Mouse (Mus musculus): ENCODE measurements at regions not wholly inside any gene's neighbourhood (a gene's known extent, or its start where the extent isn't known, plus 50 kb on each side); places are given as distances from the start of the nearest gene placed in this dataset.
"Not testable (repeated sequence)": the region's sequence is repeated elsewhere in the genome, so short reads cannot be mapped to it uniquely, and the experiment has no call there.

- 87% methylated on average over 6 of the region's 6 CpGs for WGBS
- no peak overlapping the region for H3K27ac ChIP-seq
- H3K4me1 ChIP-seq (replicated peaks): no peaks in the 10 kb centered on the region
- DNase-seq (ENCODE audit: low spot score): no peak
- H3K9me3 ChIP-seq: no peaks in the 10 kb centered on the region
- H3K27me3 ChIP-seq (ENCODE audit: insufficient read depth, poor library complexity, severe bottlenecking): no peaks in the 10 kb centered on the region
- no peak overlapping the region for H3K4me3 ChIP-seq
- H3K36me3 ChIP-seq: no peaks in the 10 kb centered on the region
These were observed 144.1 kb upstream of the Tenm4 start for GRCm38 (mm10) chr7:96026781-96027418.

DNA sequence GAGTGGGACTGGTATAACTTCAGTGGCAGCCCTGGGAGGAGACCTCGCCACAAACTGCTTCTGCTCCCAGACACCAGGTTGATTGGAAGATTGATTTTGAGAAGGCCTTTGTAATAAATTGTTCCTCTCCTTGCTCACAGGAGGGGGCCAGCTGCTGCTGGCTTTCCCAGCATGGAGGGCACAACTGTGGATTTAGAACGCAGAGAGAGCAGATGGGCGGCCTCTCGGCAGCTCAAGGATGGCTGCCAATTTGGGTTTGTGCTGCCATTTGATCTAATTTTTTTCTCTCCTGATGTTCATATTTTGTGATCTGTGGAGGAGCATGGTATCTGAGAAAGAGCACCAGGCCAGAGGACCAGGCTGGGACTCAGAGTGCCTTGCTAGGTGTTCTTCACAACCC lies 137.4 kb upstream of the Tenm4 start:
- Histone ChIP-seq H3K27ac (no peak overlapping the region), H3K36me3 (no peaks in the 10 kb centered on the region), H3K27me3 (ENCODE audit: insufficient read depth, poor library complexity, severe bottlenecking) (no peaks in the 10 kb centered on the region), H3K9me3 (no peaks in the 10 kb centered on the region), H3K4me3 (no peak overlapping the region), H3K4me1 (replicated peaks) (no peaks in the 10 kb centered on the region)
- 82% methylated on average over 4 of the region's 4 CpGs for WGBS
- DNase-seq (ENCODE audit: low spot score): no peak

DNA sequence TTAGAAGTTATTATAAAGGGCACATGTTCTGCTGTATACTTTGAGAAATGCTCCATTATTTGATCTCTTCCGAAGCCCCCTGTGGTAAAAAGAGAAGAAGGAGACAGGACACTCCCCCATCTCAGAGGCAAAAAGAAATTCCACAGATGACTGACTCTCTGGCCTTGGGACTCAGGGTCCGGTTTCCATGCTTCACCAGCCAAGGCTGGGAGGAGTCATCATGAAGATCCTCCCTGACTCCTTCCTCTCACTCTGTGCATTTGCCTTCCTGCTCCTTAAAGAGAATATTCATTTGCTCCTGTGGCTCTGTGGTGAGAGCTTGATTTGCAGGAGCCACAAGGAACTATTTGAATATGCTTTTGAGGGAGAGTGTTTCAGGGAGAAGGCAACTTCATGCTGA lies 135.6 kb upstream of the Tenm4 start:
- H3K27ac ChIP-seq: no peak overlapping the region
- H3K36me3 ChIP-seq: no peaks in the 10 kb centered on the region
- no peak for DNase-seq (ENCODE audit: low spot score)
- 37% methylated on average over 2 of the region's 2 CpGs for WGBS
- no peaks in the 10 kb centered on the region for H3K27me3 ChIP-seq (ENCODE audit: insufficient read depth, poor library complexity, severe bottlenecking)
- H3K4me3 ChIP-seq: no peak overlapping the region
- H3K4me1 ChIP-seq (replicated peaks): no peaks in the 10 kb centered on the region
- no peaks in the 10 kb centered on the region for H3K9me3 ChIP-seq

- no peak for DNase-seq (ENCODE audit: low spot score)
- Histone ChIP-seq H3K27ac (no peak overlapping the region), H3K27me3 (ENCODE audit: insufficient read depth, poor library complexity, severe bottlenecking) (no peaks in the 10 kb centered on the region), H3K4me3 (no peak overlapping the region), H3K9me3 (peaks cover 6% of the 10 kb centered on the region; the same call in 1 of the 2 replicates), H3K4me1 (replicated peaks) (no peaks in the 10 kb centered on the region), H3K36me3 (no peaks in the 10 kb centered on the region)
- WGBS: 55% methylated on average over 6 of the region's 6 CpGs
These were observed 131.4 kb upstream of the Tenm4 start for GRCm38 (mm10) chr7:96039628-96040027.

- no peak for DNase-seq (ENCODE audit: low spot score)
- H3K4me1 ChIP-seq (replicated peaks): no peaks in the 10 kb centered on the region
- no peak overlapping the region for H3K27ac ChIP-seq
- no peaks in the 10 kb centered on the region for H3K36me3 ChIP-seq
- H3K4me3 ChIP-seq: no peak overlapping the region
- 70% methylated on average over 4 of the region's 4 CpGs for WGBS
- no peaks in the 10 kb centered on the region for H3K27me3 ChIP-seq (ENCODE audit: insufficient read depth, poor library complexity, severe bottlenecking)
- peaks cover 8% of the 10 kb centered on the region; the same call in 1 of the 2 replicates for H3K9me3 ChIP-seq
These were observed 129.2 kb upstream of the Tenm4 start for GRCm38 (mm10) chr7:96041806-96042205.

- H3K9me3 ChIP-seq: peaks cover 7% of the 10 kb centered on the region; the same call in 1 of the 2 replicates
- no peaks in the 10 kb centered on the region for H3K4me1 ChIP-seq (replicated peaks)
- no peaks in the 10 kb centered on the region for H3K36me3 ChIP-seq
- 91% methylated on average over 1 of the region's 1 CpGs for WGBS
- H3K4me3 ChIP-seq: no peak overlapping the region
- no peaks in the 10 kb centered on the region for H3K27me3 ChIP-seq (ENCODE audit: insufficient read depth, poor library complexity, severe bottlenecking)
- DNase-seq (ENCODE audit: low spot score): no peak
- no peak overlapping the region for H3K27ac ChIP-seq
These were observed 119.4 kb upstream of the Tenm4 start for GRCm38 (mm10) chr7:96051631-96052030.

DNA sequence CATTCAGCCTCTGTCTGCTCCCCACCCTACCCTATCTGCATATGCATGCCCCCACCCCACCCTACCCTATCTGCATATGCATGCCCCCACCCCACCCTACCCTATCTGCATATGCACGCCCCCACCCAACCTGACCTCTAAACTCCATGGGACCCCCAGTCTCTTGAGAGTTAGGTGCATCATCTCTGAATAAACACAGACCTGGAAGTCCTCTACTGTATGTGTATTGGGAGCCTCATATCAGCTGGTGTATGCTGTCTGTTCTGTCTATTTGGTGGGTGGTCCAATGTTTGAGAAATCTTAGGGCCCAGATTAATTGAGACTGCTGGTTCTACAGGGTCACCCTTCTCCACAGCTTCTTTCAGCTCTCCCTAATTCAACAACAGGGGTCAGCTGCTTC lies 109.4 kb upstream of the Tenm4 start:
- not testable (repeated sequence) for H3K9me3 ChIP-seq; H3K27me3 ChIP-seq (ENCODE audit: insufficient read depth, poor library complexity, severe bottlenecking); H3K36me3 ChIP-seq; H3K4me3 ChIP-seq; DNase-seq (ENCODE audit: low spot score); H3K4me1 ChIP-seq (replicated peaks); H3K27ac ChIP-seq
- WGBS: 47% methylated on average over 1 of the region's 1 CpGs

DNA sequence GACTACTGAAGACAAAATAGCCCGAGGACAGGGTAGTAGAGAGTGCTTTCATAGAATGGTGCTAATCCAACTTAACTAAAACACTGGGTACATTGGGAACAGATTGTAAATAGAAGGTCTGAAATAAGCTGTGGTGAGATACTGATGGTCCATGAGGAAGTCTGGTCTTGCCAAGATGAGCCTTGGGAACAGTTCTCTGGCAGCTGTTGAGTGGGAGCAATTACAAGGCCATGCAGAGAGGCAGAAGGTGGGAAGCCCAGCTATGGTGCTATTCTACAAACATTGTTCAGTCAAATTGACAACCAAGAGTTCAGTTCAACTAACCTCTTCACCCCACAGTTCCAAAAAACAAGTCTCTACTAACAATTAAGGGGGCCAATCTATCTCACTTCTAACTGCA lies 92.5 kb upstream of the Tenm4 start:
- Histone ChIP-seq H3K27me3 (ENCODE audit: insufficient read depth, poor library complexity, severe bottlenecking) (no peaks in the 10 kb centered on the region), H3K4me1 (replicated peaks) (no peaks in the 10 kb centered on the region), H3K36me3 (no peaks in the 10 kb centered on the region), H3K27ac (no peak overlapping the region), H3K9me3 (no peaks in the 10 kb centered on the region), H3K4me3 (no peak overlapping the region)
- WGBS: 93% methylated on average over 1 of the region's 1 CpGs
- DNase-seq (ENCODE audit: low spot score): no peak

DNA sequence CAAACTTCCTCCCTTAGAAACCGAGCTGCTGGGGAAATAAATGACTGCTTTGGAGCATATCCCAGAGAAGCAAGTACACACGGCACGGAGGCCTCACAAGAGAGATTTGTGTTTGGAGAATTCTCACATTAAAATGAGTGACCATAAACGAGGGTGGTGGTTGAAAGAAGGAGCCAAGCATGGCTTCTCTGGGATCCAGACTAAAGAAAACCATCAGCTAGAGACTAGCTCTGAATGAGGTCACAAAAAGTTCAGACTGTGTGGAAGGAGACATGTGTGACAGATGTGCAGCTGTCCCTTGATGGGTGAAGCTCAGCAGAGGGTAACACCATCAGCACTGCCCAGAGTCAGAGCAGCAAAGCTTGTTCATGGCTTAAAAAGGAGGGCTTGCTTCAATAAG lies 89.4 kb upstream of the Tenm4 start:
- H3K27me3 ChIP-seq (ENCODE audit: insufficient read depth, poor library complexity, severe bottlenecking): no peaks in the 10 kb centered on the region
- H3K4me1 ChIP-seq (replicated peaks): no peaks in the 10 kb centered on the region
- H3K4me3 ChIP-seq: no peak overlapping the region
- no peak for DNase-seq (ENCODE audit: low spot score)
- 75% methylated on average over 4 of the region's 4 CpGs for WGBS
- H3K27ac ChIP-seq: no peak overlapping the region
- H3K9me3 ChIP-seq: no peaks in the 10 kb centered on the region
- no peaks in the 10 kb centered on the region for H3K36me3 ChIP-seq

- Histone ChIP-seq H3K4me3 (no peak overlapping the region), H3K36me3 (no peaks in the 10 kb centered on the region), H3K4me1 (replicated peaks) (0 out of 2 replicates have a peak, but pooled peaks cover 3% of the 10 kb centered on the region), H3K27me3 (ENCODE audit: insufficient read depth, poor library complexity, severe bottlenecking) (no peaks in the 10 kb centered on the region; the same call in 1 of the 2 replicates), H3K9me3 (no peaks in the 10 kb centered on the region), H3K27ac (no peak overlapping the region)
- DNase-seq (ENCODE audit: low spot score): no peak
- 77% methylated on average over 4 of the region's 4 CpGs for WGBS
These were observed 75.9 kb upstream of the Tenm4 start for GRCm38 (mm10) chr7:96095185-96095584.

DNA sequence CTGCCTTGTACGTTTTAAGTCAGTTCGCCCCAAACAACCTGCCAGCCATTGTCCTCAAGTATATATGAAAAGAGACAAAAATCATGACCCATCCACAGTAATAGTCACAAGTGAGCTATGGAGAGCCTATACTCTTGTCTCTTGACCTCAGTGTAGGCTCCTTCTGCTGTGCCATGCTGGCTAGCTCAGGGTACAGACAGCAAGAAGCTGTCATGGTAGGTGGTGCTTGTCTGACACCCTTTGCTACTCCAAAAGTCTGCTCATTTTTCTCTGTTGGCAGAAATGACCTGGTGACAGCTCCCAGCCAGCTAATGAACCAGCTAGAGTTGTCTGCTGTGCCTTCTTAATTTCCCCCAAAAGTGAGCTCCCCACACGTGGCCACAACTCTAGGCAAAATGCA lies 75.3 kb upstream of the Tenm4 start:
- H3K4me3 ChIP-seq: no peak overlapping the region
- no peak for DNase-seq (ENCODE audit: low spot score)

DNA sequence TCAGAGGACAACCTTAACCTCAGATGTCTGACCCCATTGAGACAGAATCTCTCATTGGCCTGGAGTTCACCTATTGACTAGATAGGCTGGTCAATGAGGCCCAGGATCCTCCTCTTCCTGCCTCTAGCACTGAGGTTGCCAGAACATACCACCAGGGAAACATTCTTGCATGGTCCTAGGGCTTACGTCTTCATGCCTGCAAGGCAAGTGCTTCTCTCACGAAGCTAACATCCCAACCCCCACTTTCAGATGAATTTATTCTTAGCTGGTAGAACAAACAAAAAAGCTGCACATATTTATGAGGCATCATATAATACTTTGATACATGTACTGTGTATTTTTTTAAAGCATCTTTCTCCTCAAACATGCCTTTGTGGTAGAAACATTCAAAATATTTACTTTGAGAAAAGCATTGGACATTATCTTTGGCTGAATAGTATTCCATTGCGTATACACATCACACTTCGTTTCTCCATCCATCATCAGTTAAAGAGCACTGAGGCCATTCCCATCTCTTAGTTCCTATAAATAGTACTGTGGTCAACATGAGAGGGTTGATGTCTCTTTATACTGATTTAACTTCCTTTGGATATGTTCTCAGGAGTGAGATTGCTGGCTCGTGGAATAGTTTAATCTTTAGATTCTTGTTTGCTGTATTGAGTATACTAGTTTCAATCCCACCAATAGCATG lies 72.2 kb upstream of the Tenm4 start:
- Histone ChIP-seq H3K27ac (no peak overlapping the region), H3K27me3 (ENCODE audit: insufficient read depth, poor library complexity, severe bottlenecking) (no peaks in the 10 kb centered on the region), H3K9me3 (no peaks in the 10 kb centered on the region), H3K4me1 (replicated peaks) (0 out of 2 replicates have a peak, but pooled peaks cover 3% of the 10 kb centered on the region), H3K36me3 (no peaks in the 10 kb centered on the region), H3K4me3 (no peak overlapping the region)
- no peak for DNase-seq (ENCODE audit: low spot score)
- 89% methylated on average over 5 of the region's 5 CpGs for WGBS

More for the DNA sequence above, 75.3 kb upstream of the Tenm4 start:
- Histone ChIP-seq H3K9me3 (no peaks in the 10 kb centered on the region), H3K4me1 (replicated peaks) (0 out of 2 replicates have a peak, but pooled peaks cover 3% of the 10 kb centered on the region), H3K36me3 (no peaks in the 10 kb centered on the region), H3K27me3 (ENCODE audit: insufficient read depth, poor library complexity, severe bottlenecking) (no peaks in the 10 kb centered on the region), H3K27ac (no peak overlapping the region)
- 87% methylated on average over 3 of the region's 3 CpGs for WGBS

GRCm38 (mm10) chr7:96102727-96103126 lies 68.3 kb upstream of the Tenm4 start:
- DNase-seq (ENCODE audit: low spot score): no peak
- WGBS: 87% methylated on average over 6 of the region's 6 CpGs
- H3K4me1 ChIP-seq (replicated peaks): no peaks in the 10 kb centered on the region
- no peaks in the 10 kb centered on the region for H3K27me3 ChIP-seq (ENCODE audit: insufficient read depth, poor library complexity, severe bottlenecking)
- H3K36me3 ChIP-seq: no peaks in the 10 kb centered on the region
- no peaks in the 10 kb centered on the region for H3K9me3 ChIP-seq
- no peak overlapping the region for H3K27ac ChIP-seq
- H3K4me3 ChIP-seq: no peak overlapping the region

Data from hindbrain, embryonic 10.5 days (tissue).